Mouse (Mus musculus): ENCODE data around the gene Gng7. TPM values are rescaled to one million over a fixed set of nuclear protein-coding genes. Genes with fewer than 3 reads are reported as not detected.
"Not testable (repeated sequence)": the region's sequence is repeated elsewhere in the genome, so short reads cannot be mapped to it uniquely, and the experiment has no call there.

Gng7 gene
- total RNA-seq, 2 experiments from 2014 or later: 166 to 173 TPM

- DNase-seq (ENCODE audit: low spot score in 2 of 2): no peak
Observed at GRCm38 (mm10) chr10:80996501-80996900, 18.2 kb downstream of the Gng7 start.

- peak; percentile 79 to 92 for DNase-seq (ENCODE audit: low spot score in 2 of 2)
Observed at GRCm38 (mm10) chr10:80995091-80995632, 19.6 kb downstream of the Gng7 start.

DNA sequence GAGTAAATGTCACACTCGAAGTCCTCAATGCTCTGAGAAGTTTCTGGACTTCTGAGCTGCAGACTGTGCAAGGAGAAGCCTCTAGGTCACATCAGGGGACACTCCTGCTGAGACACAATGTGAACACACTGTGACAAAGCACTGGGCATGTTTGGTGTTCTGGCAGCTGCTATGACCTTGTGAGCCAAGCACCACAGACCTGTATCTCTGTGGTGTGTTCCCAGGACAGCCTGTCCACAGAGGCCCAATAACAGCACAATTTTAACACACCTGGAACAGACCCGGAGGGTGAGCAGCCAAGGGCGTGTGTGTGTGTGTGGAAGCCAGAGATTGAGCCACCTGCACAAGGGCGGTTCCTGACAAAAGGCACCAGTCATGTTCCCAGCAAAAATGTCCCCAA is 20.1 kb downstream of the Gng7 start:
- DNase-seq (ENCODE audit: low spot score in 2 of 2): no peak

- DNase-seq (ENCODE audit: low spot score in 2 of 2): no peak
Observed at GRCm38 (mm10) chr10:80993276-80993675, 21.5 kb downstream of the Gng7 start.

GRCm38 (mm10) chr10:80991945-80992344 is 22.8 kb downstream of the Gng7 start:
- DNase-seq (ENCODE audit: low spot score in 2 of 2): no peak

DNA sequence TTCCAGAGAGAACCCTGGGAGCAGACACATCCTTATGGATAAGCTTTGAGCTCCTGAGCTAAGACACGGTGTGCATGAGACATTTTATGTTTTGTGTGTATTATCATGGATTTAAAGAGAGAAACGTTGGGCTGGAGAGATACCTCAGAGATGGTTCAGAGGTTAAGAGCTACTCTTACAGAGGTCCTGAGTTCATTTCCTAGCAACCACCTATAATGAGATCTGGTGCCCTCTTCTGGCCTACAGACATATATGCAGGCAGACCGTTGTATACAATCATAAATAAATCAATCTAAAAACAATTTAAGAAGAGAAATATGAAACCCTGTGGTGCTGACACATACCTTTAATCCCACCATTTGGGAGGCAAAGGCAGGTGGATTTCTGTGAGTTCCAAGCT is 23.7 kb downstream of the Gng7 start:
- no peak for DNase-seq (ENCODE audit: low spot score in 2 of 2)

DNA sequence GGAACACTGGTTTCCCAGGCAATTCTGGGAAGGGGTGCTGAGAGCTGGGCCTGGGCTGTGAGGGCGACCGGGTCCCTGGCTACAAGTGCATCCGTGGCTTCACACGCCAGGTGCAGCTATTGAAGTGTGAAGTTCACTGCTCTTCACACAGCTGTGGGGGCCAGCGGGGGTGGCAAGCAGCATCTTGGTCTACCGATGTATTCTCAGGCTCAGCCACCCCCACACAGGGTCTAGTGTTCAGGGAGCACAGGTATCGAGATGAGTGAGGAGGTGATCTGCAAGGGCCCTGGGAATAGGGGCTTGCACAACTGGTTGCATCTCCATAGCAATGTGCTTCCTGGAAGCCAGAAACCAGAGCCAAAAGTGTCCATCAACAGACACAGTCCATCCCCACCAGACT is 24.3 kb downstream of the Gng7 start:
- no peak for DNase-seq (ENCODE audit: low spot score in 2 of 2)

- DNase-seq (ENCODE audit: low spot score in 2 of 2): not testable (repeated sequence)
Observed at GRCm38 (mm10) chr10:80989854-80990253, 24.9 kb downstream of the Gng7 start.

- no peak for DNase-seq (ENCODE audit: low spot score in 2 of 2)
Observed at GRCm38 (mm10) chr10:80989446-80989845, 25.3 kb downstream of the Gng7 start.

DNA sequence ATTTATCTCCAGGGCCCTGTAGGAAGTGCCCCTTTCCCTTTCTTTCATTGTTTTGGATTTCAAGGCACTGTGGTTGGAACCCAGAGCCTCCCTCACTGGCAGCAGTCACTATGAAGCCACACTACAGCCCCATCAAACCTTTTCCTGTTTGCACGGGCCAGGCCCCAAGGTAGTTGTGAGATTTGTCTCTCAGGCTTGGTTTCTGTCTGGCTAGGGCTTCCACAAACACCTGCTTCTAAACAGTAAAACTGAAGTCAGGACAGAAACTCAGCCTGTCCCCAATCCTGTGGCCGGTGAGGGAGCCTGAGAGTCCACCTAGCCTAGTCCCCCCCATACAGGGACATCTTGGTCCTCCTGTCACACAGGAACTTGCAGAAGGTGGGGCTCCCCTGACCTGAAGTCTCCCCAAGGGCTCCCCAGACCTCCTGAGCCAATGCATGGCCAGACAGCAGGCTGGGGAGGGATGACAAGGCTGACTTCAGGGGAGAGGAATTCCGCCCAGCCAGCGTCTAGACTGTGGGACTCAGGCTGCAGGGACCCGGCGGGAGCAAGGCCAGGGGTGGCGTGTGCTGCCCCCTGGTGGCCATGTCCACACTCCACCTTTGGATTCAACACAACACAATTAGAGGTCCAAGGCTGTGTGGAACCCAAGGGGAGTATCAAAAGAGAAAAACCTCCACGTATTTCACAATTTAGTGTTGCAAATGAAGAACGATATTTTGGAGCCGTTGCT is 26.9 kb downstream of the Gng7 start:
- DNase-seq (ENCODE audit: low spot score in 2 of 2): peak in 1 of 2 experiments; percentile 78

GRCm38 (mm10) chr10:80986754-80987153 is 28.0 kb downstream of the Gng7 start:
- DNase-seq (ENCODE audit: low spot score in 2 of 2): no peak

DNA sequence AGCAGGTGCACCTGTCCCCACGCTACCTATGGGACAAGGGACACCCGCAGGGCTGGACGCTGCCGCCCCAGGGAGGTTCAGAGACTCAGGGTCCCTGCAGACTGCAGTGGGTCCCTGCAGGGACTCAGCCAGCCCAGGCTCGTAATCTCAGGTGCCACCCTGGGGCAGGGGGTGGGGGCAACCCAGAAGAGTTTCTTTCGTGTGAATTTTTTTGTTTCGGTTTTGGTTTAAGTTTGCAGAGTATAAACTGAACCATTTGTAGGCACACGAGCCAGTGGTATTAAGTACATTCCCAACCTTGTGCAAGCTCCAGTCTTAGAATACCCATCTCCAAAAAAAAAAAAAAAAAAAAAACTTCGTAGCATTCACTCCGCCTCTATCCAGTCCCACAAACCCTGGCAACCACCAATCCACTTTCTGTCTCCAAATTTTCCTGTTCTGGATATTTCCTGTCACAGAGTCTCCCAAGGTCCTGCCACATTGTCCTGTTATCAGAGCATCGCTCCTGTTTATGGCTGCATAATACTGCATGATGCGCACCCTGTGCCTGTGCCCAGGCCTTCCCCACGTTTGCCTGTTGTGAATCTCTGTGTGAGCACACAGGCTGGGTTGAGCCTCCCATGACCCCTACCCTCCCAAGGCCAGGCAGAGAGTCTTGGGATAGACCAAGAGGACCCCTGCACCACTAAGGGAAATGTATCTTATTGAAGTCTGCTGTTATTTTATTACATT is 28.6 kb downstream of the Gng7 start:
- no peak for DNase-seq (ENCODE audit: low spot score in 2 of 2)

DNA sequence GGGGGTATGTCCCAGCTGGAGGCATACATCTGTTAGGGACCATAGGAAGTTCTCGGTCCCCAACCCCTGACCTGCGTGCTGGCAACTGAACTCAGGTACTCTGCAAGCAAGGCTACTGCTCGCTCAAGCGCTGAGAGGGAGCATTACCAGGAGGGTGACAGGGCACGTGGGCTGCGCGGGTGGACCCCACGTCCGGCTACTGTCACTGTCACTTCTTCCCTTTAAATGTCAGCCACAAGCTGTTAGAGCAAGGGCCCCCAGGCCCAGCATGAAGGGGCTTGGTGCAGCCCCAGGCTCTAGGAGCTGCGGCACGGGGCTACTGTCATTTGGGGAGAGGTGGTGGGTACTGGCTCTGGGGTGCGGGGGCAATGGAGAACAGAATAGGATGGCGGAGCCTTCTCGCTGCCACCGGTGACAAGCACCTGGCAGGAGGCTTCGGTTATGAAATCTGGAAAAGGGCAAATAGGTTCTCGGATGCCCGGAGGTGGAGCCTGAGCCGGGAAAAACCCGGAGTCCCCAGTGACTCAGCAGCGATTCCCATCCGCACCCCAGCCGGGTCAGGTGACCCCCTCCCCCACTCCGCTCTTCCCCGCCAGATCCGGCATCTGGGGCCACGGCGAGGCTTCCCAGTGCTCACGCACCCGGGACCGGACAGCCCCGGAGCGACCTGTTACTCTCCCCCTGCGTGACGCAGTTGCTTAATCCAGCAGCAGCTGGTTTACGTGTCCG is 29.3 kb downstream of the Gng7 start:
- DNase-seq (ENCODE audit: low spot score in 2 of 2): no peak

- no peak for DNase-seq (ENCODE audit: low spot score in 2 of 2)
Observed at GRCm38 (mm10) chr10:80984223-80984622, 30.5 kb downstream of the Gng7 start.

DNA sequence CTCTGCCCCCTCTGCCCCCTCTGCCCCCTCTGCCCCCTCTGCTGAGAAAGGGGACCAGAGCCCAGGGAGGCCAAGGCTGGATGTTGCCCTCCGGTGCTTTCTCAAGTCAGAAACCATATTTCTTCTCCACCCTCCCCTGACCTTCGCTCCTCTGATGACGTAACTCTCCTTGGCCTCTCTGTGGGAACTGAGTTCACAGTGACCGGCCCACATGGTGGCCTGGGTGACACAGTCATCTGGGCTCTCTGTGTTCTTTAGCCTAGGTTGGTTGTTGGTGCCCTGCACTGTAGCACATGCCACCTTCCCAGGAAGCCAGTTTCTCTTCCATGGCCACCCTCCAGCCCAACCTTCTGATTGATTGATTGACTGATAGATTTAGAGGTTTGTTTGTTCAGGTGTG is 32.4 kb downstream of the Gng7 start:
- no peak for DNase-seq (ENCODE audit: low spot score in 2 of 2)

DNA sequence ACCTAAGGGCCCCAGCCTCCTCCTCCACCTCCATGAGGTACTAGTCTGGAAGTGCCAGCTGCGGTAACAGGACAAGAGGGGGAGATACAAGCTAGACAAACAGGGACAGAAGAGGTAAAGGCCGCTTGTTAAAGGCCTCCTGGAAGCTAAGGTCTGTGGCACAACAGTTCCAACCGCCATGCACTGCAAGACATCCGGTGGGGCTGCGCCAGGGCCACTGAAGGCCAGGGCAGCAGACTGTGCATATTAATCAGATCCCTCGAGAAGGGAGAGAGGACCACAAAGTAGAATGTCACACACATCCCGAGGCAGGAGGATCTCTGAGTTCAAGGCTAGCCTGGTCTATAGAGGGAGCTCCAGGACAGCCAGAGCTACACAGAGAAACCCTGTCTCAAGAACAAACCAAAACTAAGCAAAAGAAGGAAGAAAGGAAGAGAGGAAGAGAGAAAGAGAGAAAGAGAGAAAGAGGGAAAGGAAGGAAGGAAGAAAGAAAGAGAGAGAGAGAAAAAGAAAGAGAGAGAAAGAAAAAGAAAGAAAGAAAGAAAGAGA is 33.1 kb downstream of the Gng7 start:
- DNase-seq (ENCODE audit: low spot score in 2 of 2): no peak

DNA sequence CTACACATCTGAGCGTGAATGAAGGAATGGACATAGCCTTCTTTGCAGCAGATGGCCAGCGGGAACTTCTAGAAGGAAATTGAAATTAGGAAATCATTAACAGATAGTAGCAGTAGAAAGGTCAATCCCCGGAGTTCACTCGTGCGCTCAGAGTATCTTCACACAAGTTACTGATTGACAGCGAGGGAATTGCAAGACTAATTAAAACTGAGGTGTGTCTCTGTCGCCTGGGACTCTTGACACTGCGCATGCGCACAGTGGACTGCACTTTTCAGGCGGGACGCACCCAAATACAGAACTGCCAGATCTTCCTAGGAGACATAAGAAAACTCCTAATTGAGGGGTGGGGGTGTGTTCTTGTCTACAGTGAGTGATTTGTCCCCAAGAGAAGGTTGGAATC is 39.3 kb downstream of the Gng7 start:
- no peak for DNase-seq (ENCODE audit: low spot score in 2 of 2)

DNA sequence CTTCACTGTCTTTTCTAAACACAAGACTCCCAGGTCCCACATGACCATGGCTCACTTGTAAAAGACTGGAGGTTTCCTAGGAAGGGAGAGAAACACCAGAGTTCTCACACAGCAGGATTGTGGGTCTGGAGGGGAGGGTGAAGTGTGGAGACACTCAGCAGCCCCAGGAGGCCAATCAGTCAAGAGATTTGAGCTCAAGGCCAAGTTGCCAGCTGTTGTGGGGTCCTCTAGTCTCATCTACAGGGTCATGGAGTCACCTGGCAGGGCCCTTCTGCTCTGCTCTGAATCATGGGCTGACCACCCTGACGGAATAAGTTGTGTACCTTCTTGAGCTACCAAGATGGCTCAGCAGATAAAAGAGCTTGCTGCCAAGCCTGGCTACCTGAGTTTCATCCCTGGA is 41.0 kb downstream of the Gng7 start:
- DNase-seq (ENCODE audit: low spot score in 2 of 2): no peak

GRCm38 (mm10) chr10:80972071-80972987 is 42.4 kb downstream of the Gng7 start:
- no peak for DNase-seq (ENCODE audit: low spot score in 2 of 2)

GRCm38 (mm10) chr10:80971533-80971932 is 43.2 kb downstream of the Gng7 start:
- no peak for DNase-seq (ENCODE audit: low spot score in 2 of 2)

Data from layer of hippocampus, adult 18-20 months (tissue).